Mouse (Mus musculus): ENCODE measurements around the gene Klk1. TPM values are rescaled to one million over a fixed set of nuclear protein-coding genes. Genes with fewer than 3 reads are reported as not detected.
"Not testable (repeated sequence)": the region's sequence is repeated elsewhere in the genome, so short reads cannot be mapped to it uniquely, and the experiment has no call there.

Klk1 gene
- total and polyA plus RNA-seq, 2 experiments: 1.9 to 11.1 TPM

GRCm38 (mm10) chr7:44247971-44248370, 22.8 kb downstream of the Klk1 start:
- WGBS: 95% methylated on average over 2 of the region's 2 CpGs
- H3K4me3 ChIP-seq (ENCODE audit: insufficient read depth, low read depth, low read length): no peak overlapping the region
- H3K36me3 ChIP-seq (ENCODE audit: control insufficient read depth, insufficient read depth, low read length): peaks cover 8% of the 10 kb centered on the region

GRCm38 (mm10) chr7:44249248-44249647, 24.1 kb downstream of the Klk1 start:
- no peak overlapping the region for H3K4me3 ChIP-seq (ENCODE audit: insufficient read depth, low read depth, low read length)
- WGBS: 97% methylated on average over 4 of the region's 4 CpGs
- peaks cover 5% of the 10 kb centered on the region for H3K4me1 ChIP-seq (ENCODE audit: control insufficient read depth, insufficient read depth, low read length)
- H3K9ac ChIP-seq (ENCODE audit: low read depth, low read length): no peak overlapping the region
- TF ChIP-seq CTCF (IDR thresholded peaks at IDR 0.05; ENCODE audit: low read depth, low read length): no peak
- TF ChIP-seq POLR2A (IDR thresholded peaks at IDR 0.05; ENCODE audit: extremely low read depth, insufficient read depth, low read length): no peak
- DNase-seq (ENCODE audit: extremely low read depth, low read depth, low spot score): no peak
- no peak overlapping the region for H3K27ac ChIP-seq (replicated peaks; ENCODE audit: insufficient read depth, low read depth, low read length)
- no peaks in the 10 kb centered on the region for H3K79me2 ChIP-seq (ENCODE audit: control insufficient read depth, insufficient read depth, low read length)
- peaks cover 8% of the 10 kb centered on the region for H3K36me3 ChIP-seq (ENCODE audit: control insufficient read depth, insufficient read depth, low read length)
- no peaks in the 10 kb centered on the region for H3K27me3 ChIP-seq (ENCODE audit: control insufficient read depth, insufficient read depth, low read length)

More at GRCm38 (mm10) chr7:44247971-44248370, 22.8 kb downstream of the Klk1 start:
- H3K27ac ChIP-seq (replicated peaks; ENCODE audit: insufficient read depth, low read depth, low read length): no peak overlapping the region
- H3K27me3 ChIP-seq (ENCODE audit: control insufficient read depth, insufficient read depth, low read length): no peaks in the 10 kb centered on the region
- TF ChIP-seq POLR2A (IDR thresholded peaks at IDR 0.05; ENCODE audit: extremely low read depth, insufficient read depth, low read length) (no peak), CTCF (IDR thresholded peaks at IDR 0.05; ENCODE audit: low read depth, low read length) (no peak)
- peaks cover 5% of the 10 kb centered on the region for H3K4me1 ChIP-seq (ENCODE audit: control insufficient read depth, insufficient read depth, low read length)
- H3K79me2 ChIP-seq (ENCODE audit: control insufficient read depth, insufficient read depth, low read length): no peaks in the 10 kb centered on the region
- H3K9ac ChIP-seq (ENCODE audit: low read depth, low read length): no peak overlapping the region
- no peak for DNase-seq (ENCODE audit: extremely low read depth, low read depth, low spot score)

DNA sequence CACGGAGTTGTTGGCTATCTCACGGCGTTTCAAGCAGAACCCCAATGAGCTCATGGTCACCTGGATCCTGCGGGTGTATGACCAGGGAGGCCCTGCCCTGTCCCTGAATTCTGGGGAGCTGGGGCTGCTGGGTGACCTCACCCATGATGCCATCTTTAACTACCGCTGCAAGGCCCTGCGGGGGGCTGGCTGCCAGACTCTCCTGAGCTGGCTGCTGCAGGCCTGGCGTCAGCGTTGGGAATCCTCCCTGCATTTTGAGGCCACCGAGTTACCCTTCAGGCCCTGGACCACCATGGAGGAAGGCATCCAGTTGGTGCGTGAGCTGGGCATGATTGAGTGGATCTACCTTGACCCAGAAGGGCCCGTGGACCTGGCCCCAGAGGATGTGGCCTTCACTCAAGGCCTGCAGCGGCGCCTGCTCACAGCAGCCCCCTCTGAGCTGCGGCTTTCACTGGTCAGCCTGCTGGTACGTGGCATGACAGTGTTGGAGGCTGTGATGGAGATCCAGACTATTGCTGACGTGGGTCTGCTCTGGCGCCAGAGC, 25.6 kb downstream of the Klk1 start:
- H3K36me3 ChIP-seq (ENCODE audit: control insufficient read depth, insufficient read depth, low read length); H3K27ac ChIP-seq (replicated peaks; ENCODE audit: insufficient read depth, low read depth, low read length); H3K27me3 ChIP-seq (ENCODE audit: control insufficient read depth, insufficient read depth, low read length); H3K4me3 ChIP-seq (ENCODE audit: insufficient read depth, low read depth, low read length); H3K4me1 ChIP-seq (ENCODE audit: control insufficient read depth, insufficient read depth, low read length); H3K9ac ChIP-seq (ENCODE audit: low read depth, low read length); H3K79me2 ChIP-seq (ENCODE audit: control insufficient read depth, insufficient read depth, low read length); DNase-seq (ENCODE audit: extremely low read depth, low read depth, low spot score): not testable (repeated sequence)
- 93% methylated on average over 17 of the region's 17 CpGs for WGBS

GRCm38 (mm10) chr7:44253023-44253616, 28.0 kb downstream of the Klk1 start:
- Histone ChIP-seq H3K4me1 (ENCODE audit: control insufficient read depth, insufficient read depth, low read length) (no peaks in the 10 kb centered on the region), H3K27ac (replicated peaks; ENCODE audit: insufficient read depth, low read depth, low read length) (no peak overlapping the region), H3K4me3 (ENCODE audit: insufficient read depth, low read depth, low read length) (no peak overlapping the region), H3K36me3 (ENCODE audit: control insufficient read depth, insufficient read depth, low read length) (peaks cover 8% of the 10 kb centered on the region), H3K9ac (ENCODE audit: low read depth, low read length) (no peak overlapping the region), H3K27me3 (ENCODE audit: control insufficient read depth, insufficient read depth, low read length) (no peaks in the 10 kb centered on the region), H3K79me2 (ENCODE audit: control insufficient read depth, insufficient read depth, low read length) (no peaks in the 10 kb centered on the region)
- TF ChIP-seq CTCF (IDR thresholded peaks at IDR 0.05; ENCODE audit: low read depth, low read length) (no peak), POLR2A (IDR thresholded peaks at IDR 0.05; ENCODE audit: extremely low read depth, insufficient read depth, low read length) (no peak)
- 79% methylated on average over 15 of the region's 15 CpGs for WGBS
- DNase-seq (ENCODE audit: extremely low read depth, low read depth, low spot score): no peak

GRCm38 (mm10) chr7:44254930-44255329, 29.8 kb downstream of the Klk1 start:
- Histone ChIP-seq H3K36me3 (ENCODE audit: control insufficient read depth, insufficient read depth, low read length) (peaks cover 2% of the 10 kb centered on the region; the same call in 1 of the 2 replicates), H3K4me3 (ENCODE audit: insufficient read depth, low read depth, low read length) (no peak overlapping the region), H3K27me3 (ENCODE audit: control insufficient read depth, insufficient read depth, low read length) (no peaks in the 10 kb centered on the region), H3K9ac (ENCODE audit: low read depth, low read length) (no peak overlapping the region), H3K4me1 (ENCODE audit: control insufficient read depth, insufficient read depth, low read length) (no peaks in the 10 kb centered on the region), H3K79me2 (ENCODE audit: control insufficient read depth, insufficient read depth, low read length) (no peaks in the 10 kb centered on the region), H3K27ac (replicated peaks; ENCODE audit: insufficient read depth, low read depth, low read length) (no peak overlapping the region)
- TF ChIP-seq CTCF (IDR thresholded peaks at IDR 0.05; ENCODE audit: low read depth, low read length) (no peak), POLR2A (IDR thresholded peaks at IDR 0.05; ENCODE audit: extremely low read depth, insufficient read depth, low read length) (no peak)
- no peak for DNase-seq (ENCODE audit: extremely low read depth, low read depth, low spot score)
- 77% methylated on average over 6 of the region's 6 CpGs for WGBS

GRCm38 (mm10) chr7:44257278-44257677, 32.1 kb downstream of the Klk1 start, which contains the start of gene Acp4:
Gene Acp4, minus strand, starts transcription at chr7:44257378.
- Histone ChIP-seq H3K27ac (replicated peaks; ENCODE audit: insufficient read depth, low read depth, low read length) (no peak within 1 kb of the TSS), H3K79me2 (ENCODE audit: control insufficient read depth, insufficient read depth, low read length) (no peaks in the 10 kb centered on the region), H3K9ac (ENCODE audit: low read depth, low read length) (no peak within 1 kb of the TSS), H3K4me1 (ENCODE audit: control insufficient read depth, insufficient read depth, low read length) (no peaks in the 10 kb centered on the region), H3K27me3 (ENCODE audit: control insufficient read depth, insufficient read depth, low read length) (no peaks in the 10 kb centered on the region), H3K36me3 (ENCODE audit: control insufficient read depth, insufficient read depth, low read length) (0 out of 2 replicates have a peak, but pooled peaks cover 1% of the 10 kb centered on the region), H3K4me3 (ENCODE audit: insufficient read depth, low read depth, low read length) (no peak within 1 kb of the TSS)
- DNase-seq (ENCODE audit: extremely low read depth, low read depth, low spot score): no peak
- WGBS: 86% methylated on average over 4 of the region's 4 CpGs
- TF ChIP-seq CTCF (IDR thresholded peaks at IDR 0.05; ENCODE audit: low read depth, low read length) (no peak), POLR2A (IDR thresholded peaks at IDR 0.05; ENCODE audit: extremely low read depth, insufficient read depth, low read length) (no peak)
